Mouse (Mus musculus): ENCODE results near the gene Hist2h3c1.
"Not testable (repeated sequence)": the region's sequence is repeated elsewhere in the genome, so short reads cannot be mapped to it uniquely, and the experiment has no call there.

Gene Hist2h3c1

DNA sequence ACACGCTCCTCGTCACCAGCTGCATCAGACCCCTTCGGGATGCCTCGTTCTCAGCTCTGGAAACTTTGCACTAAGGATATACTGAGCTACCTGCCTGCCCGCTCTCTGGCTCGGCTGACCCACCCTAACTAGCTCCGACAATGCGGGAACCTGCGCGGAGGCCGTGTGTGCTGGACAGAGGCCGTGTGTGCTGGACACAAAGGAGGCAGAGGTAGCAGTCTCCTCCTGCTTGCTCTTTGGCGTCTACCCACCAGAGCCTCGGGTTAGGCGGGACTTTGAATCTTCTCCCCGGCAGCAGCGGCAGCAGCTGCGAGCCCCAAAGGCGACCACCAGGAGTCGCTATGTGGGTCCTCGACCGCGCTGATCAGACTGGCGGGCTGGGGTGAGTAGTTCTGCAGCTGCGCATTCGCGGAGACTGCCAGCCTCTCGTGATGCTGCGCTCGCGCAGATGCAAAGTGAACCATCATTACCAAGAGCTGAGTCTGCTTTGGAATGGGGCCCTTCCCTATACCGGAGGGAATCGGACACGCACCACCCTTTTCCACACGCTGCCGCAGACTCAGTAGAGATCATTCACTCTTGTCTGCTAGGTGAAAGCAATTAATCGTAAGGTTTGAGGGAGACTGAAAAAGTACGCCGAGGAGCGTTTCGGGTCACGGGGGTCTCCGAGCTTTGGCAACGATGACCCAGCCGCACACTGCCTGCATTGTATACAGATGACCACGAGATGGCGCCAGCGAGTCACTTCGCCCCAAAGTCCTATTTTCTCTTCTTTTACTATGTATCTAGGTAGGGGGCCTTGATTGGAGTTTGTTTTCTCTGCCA is 31.5 kb downstream of the Hist2h3c1 start:
- peak; percentile 94 for DNase-seq (ENCODE audit: extremely low read depth, insufficient read length, low spot score)

DNA sequence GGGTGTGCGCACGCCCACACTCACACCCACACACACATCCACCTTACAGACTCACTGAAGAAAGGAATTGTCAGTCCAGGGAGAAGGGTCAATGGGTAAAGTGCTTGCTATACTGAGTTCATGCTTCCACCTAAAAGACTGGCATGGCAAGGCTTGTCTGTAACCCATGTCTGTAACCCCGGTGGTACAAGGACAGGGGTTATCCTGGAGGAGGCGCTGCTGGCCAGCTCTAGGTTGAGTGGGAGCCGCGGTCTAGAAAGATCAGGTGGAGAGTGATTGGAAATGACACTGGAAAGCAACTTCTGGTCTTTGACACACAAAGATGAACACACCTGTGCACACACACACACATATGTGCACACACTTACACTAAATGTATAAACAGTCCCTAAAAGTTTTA is 34.2 kb downstream of the Hist2h3c1 start:
- DNase-seq (ENCODE audit: extremely low read depth, insufficient read length, low spot score): no peak

DNA sequence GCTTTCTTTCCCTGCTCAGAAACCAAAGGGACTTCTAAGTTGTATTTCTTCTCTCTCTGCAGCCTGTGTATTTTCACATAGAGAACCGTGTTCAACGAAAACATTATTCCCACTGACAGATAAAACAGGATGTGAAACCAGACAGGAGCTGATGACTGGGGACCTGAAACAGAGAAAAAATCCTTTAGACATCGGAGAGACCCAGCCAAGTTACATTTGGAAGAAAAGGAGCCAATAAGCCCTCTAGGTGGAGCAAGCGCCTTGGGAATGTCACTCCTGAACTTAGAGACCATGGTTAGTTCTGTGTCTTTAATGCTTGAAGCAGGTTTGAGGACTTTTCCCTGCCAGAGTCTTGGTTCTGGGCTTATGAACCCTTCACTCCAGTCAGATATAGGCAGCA is 38.0 kb downstream of the Hist2h3c1 start:
- DNase-seq (ENCODE audit: extremely low read depth, insufficient read length, low spot score): no peak

DNA sequence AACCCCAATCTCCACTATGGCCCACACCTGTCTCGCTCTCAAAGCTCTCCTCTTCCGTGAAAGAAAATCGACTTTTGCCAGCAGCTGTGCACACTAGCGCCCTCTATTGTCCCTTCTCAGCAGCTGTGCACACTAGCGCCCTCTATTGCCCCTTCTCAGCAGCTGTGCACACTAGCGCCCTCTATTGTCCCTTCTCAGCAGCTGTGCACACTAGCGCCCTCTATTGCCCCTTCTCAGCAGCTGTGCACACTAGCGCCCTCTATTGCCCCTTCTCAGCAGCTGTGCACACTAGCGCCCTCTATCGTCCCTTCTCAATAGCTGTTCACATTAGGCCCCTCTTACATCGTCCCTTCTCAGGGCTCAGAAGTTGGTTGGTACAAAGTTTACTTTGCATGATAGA is 40.8 kb downstream of the Hist2h3c1 start:
- DNase-seq (ENCODE audit: extremely low read depth, insufficient read length, low spot score): not testable (repeated sequence)

DNA sequence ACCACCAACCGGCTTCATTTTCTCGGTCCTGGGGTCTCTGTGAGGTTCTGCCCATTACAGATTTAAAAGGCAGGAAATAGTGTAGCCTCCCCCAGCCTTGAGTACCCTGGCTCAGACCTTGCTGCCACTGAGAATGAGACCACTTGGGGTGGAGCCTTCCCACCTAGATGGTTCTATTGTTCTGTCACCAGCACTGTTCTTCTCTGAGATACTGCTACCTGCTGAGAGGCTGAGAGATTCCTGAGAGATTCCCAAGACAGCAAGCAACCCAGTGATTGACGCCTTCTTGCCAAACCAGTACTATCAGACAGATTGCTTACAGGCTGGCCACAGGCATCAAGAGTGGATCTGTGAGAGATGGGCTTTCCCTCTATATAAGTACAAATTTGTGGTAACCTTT is 42.7 kb downstream of the Hist2h3c1 start:
- no peak for DNase-seq (ENCODE audit: extremely low read depth, insufficient read length, low spot score)

DNA sequence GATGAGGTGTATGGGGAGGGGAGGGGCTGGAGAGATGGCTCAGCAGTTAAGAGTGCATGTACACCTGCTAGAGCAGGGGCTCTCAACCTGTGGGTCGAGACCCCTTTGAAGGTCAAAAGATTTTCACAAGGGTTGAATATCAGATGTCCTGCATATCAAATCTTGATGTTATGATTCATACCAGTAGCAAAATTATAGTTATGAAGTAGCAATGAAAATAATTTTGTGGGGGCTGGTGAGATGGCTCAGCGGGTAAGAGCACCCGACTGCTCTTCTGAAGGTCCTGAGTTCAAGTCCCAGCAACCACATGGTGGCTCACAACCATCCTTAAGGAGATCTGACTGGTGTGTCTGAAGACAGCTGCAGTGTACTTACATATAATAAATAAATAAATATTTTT is 44.2 kb downstream of the Hist2h3c1 start:
- DNase-seq (ENCODE audit: extremely low read depth, insufficient read length, low spot score): not testable (repeated sequence)

DNA sequence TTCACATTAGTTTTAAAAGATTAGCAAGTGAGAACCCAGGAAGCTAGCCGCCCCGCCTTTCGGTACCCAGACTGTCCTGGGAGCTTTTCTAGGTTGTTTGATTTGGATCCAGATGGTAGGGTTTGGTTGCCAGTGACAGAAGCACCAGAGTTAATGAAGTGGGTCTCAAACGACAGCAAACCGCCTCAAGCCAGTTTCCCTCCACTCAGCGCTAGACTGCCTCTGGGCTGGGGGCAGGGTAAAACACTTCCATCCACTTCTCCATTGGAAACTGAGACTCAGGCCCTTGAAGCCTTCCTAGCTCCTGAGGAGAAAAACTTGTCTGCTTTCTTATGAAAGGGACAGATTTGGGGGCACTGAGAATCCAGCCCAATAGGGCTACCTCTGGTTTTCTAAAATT is 46.2 kb downstream of the Hist2h3c1 start:
- no peak for DNase-seq (ENCODE audit: extremely low read depth, insufficient read length, low spot score)

DNA sequence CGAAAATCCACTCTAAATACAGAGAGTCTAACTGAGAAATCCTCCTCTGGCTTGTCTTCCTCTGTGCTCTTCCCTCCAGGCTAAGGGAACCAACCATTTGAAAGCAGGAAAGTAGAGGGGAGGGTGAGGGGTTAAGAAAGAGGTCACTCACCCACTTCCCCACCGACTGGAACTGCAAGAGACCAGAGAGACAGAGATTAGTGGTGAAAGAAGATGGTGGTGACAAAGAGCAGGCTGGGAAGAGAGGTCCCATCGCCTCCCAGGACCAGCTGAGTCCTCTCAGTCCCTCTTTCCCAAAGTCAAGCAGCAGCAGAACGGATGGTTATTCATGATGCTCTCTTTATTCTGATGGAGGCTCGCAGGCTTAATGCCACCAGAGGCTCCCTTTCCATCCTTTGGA is 46.9 kb downstream of the Hist2h3c1 start:
- no peak for DNase-seq (ENCODE audit: extremely low read depth, insufficient read length, low spot score)

DNA sequence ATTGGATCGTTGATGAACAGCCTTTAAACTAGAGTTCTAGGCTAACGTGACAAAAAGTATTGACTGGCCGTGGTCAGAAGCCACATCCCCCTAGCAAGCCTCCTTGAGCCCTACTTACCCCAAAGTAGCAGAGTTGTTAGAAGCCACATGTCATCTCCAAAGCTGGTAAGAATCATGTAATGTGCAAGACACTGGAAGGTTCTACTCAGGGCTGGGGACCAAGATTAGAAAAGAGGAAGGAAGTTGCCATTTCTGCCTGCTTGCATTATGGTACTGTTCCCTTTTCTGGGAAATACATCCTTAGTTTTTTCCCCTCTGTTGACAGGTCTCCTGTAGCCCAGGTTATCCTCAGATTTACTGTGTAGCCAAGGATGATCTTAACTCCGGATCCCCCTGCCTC is 47.3 kb downstream of the Hist2h3c1 start, which contains the start of gene Fcgr1:
TSS of gene Fcgr1 (minus strand) at position 183 of the 400 bp plus-strand sequence.
- no peak for DNase-seq (ENCODE audit: extremely low read depth, insufficient read length, low spot score)

Measured in 3134 (cell line).